Mouse (Mus musculus) neural tube, embryonic 14.5 days (tissue): ENCODE measurements around the gene Bmp2k. TPM values are rescaled to one million over a fixed set of nuclear protein-coding genes. Genes with fewer than 3 reads are reported as not detected.

Experiments
- ATAC-seq: fragments of 200-750 bp; cut with Nextera tagmentation; 2 replicates; pipeline ENCODE4 v1.8.0; 2017; ENCODE audit warnings: low read depth, mild to moderate bottlenecking, moderate TSS enrichment, moderate library complexity
- H3K27ac ChIP-seq: fragments of 300-500 bp; sonication (generic); 2 replicates; pipeline ENCODE4 v1.5.1; 2014; ENCODE audit warnings: low read depth, mild to moderate bottlenecking, control low read depth, low read length, moderate library complexity, mixed read lengths
- H3K27me3 ChIP-seq: fragments of 300-500 bp; sonication (generic); 2 replicates; pipeline ENCODE4 v1.6.1; 2014; ENCODE audit warnings: low read length; ENCODE audit not compliant: control insufficient read depth, insufficient read depth
- H3K36me3 ChIP-seq: fragments of 300-500 bp; sonication (generic); 2 replicates; pipeline ENCODE4 v1.6.1; 2014; ENCODE audit warnings: low read length, mixed read lengths; ENCODE audit not compliant: control insufficient read depth, insufficient read depth
- H3K4me1 ChIP-seq: fragments of 300-500 bp; sonication (generic); 2 replicates; pipeline ENCODE4 v1.6.1; 2014; ENCODE audit warnings: low read length; ENCODE audit not compliant: control insufficient read depth, insufficient read depth
- H3K4me2 ChIP-seq: fragments of 300-500 bp; sonication (generic); 2 replicates; pipeline ENCODE4 v1.6.1; 2014; ENCODE audit warnings: mild to moderate bottlenecking, low read depth, low read length, control low read depth
- H3K4me3 ChIP-seq: fragments of 300-500 bp; sonication (generic); 2 replicates; pipeline ENCODE4 v1.5.1; 2014; ENCODE audit warnings: low read depth, low read length, control low read depth, mixed read lengths
- H3K9ac ChIP-seq: fragments of 300-500 bp; sonication (generic); replicated peaks from 2 replicates; pipeline ENCODE4 v1.6.1; 2014; ENCODE audit warnings: low read depth, mild to moderate bottlenecking, control low read depth, low read length, mixed read lengths
- H3K9me3 ChIP-seq: fragments of 300-500 bp; sonication (generic); 2 replicates; pipeline ENCODE4 v1.6.1; 2016; ENCODE audit warnings: low read length; ENCODE audit not compliant: control insufficient read depth
- WGBS: fragments of 180-500 bp; shearing (Covaris S2); extraction: QIAGEN DNeasy Blood & Tissue Kit; methylation state at CpG from one replicate; pipeline ENCODE4 v1.1.7; 2014; 5-methylcytosine and 5-hydroxymethylcytosine counted together
- polyA plus RNA-seq: library from polyadenylated mRNA; unstranded; fragments of >200 nt; fragmentation: Nextera tagmentation; extraction: Ambion mirVana; gene quantifications from 2 replicates; pipeline ENCODE4 v1.2.1, GENCODE M21; 2014

The Bmp2k gene
- polyA plus RNA-seq, 1 experiment from 2014 or later = 8.4 TPM

- H3K4me2 ChIP-seq = peak overlapping the region; percentile 85
- peak; percentile 57 for ATAC-seq
Observed at GRCm38 (mm10) chr5:96996401-96997309, 834 bp upstream of the Bmp2k start.

GRCm38 (mm10) chr5:96997802-96998565 is 495 bp downstream of the Bmp2k start:
- Histone ChIP-seq H3K36me3 (no peaks in the 10 kb centered on the region), H3K9me3 (no peaks in the 10 kb centered on the region), H3K4me3 (peak overlapping the region; percentile 72), H3K27ac (peak overlapping the region; percentile 89), H3K4me1 (peaks cover 11% of the 10 kb centered on the region), H3K27me3 (no peaks in the 10 kb centered on the region), H3K4me2 (peak overlapping the region; percentile 85), H3K9ac (peak overlapping the region; percentile 87)
- ATAC-seq = peak; percentile 9; the same call in 1 of the 2 replicates
- under 1% methylated on average over 62 of the region's 75 CpGs for WGBS

More at GRCm38 (mm10) chr5:96996401-96997309, 834 bp upstream of the Bmp2k start:
- H3K36me3 ChIP-seq = no peaks in the 10 kb centered on the region
- H3K9ac ChIP-seq = peak overlapping the region; percentile 87
- H3K4me1 ChIP-seq = peaks cover 11% of the 10 kb centered on the region
- H3K27me3 ChIP-seq = no peaks in the 10 kb centered on the region
- peak overlapping the region; percentile 89 for H3K27ac ChIP-seq
- WGBS = 16% methylated on average over 39 of the region's 39 CpGs
- peak overlapping the region; percentile 72 for H3K4me3 ChIP-seq
- H3K9me3 ChIP-seq = no peaks in the 10 kb centered on the region

GRCm38 (mm10) chr5:96998566-96998907 is 1.0 kb downstream of the Bmp2k start:
- Histone ChIP-seq H3K9ac (peak overlapping the region; percentile 87; the same call in 1 of the 2 replicates), H3K4me1 (peaks cover 11% of the 10 kb centered on the region), H3K36me3 (no peaks in the 10 kb centered on the region), H3K27me3 (no peaks in the 10 kb centered on the region), H3K4me2 (peak overlapping the region; percentile 85), H3K4me3 (peak overlapping the region; percentile 72), H3K27ac (no peak overlapping the region), H3K9me3 (no peaks in the 10 kb centered on the region)
- no peak for ATAC-seq
- 9% methylated on average over 6 of the region's 6 CpGs for WGBS

GRCm38 (mm10) chr5:96999601-97000000 is 2.1 kb downstream of the Bmp2k start:
- Histone ChIP-seq H3K4me3 (no peak overlapping the region), H3K9ac (no peak overlapping the region), H3K27ac (no peak overlapping the region), H3K4me1 (peaks cover 11% of the 10 kb centered on the region), H3K4me2 (peak overlapping the region; percentile 8; the same call in 1 of the 2 replicates), H3K27me3 (no peaks in the 10 kb centered on the region), H3K9me3 (no peaks in the 10 kb centered on the region), H3K36me3 (no peaks in the 10 kb centered on the region)
- no peak for ATAC-seq
- WGBS = 90% methylated on average over 7 of the region's 7 CpGs

GRCm38 (mm10) chr5:97000524-97000923 is 3.0 kb downstream of the Bmp2k start:
- H3K4me1 ChIP-seq = peaks cover 11% of the 10 kb centered on the region
- H3K4me3 ChIP-seq = no peak overlapping the region
- no peaks in the 10 kb centered on the region for H3K27me3 ChIP-seq
- H3K9ac ChIP-seq = no peak overlapping the region
- no peaks in the 10 kb centered on the region for H3K36me3 ChIP-seq
- ATAC-seq = no peak
- H3K4me2 ChIP-seq = no peak overlapping the region
- no peak overlapping the region for H3K27ac ChIP-seq
- WGBS = 85% methylated on average over 5 of the region's 5 CpGs
- no peaks in the 10 kb centered on the region for H3K9me3 ChIP-seq

GRCm38 (mm10) chr5:97001153-97001552 is 3.7 kb downstream of the Bmp2k start:
- Histone ChIP-seq H3K9me3 (no peaks in the 10 kb centered on the region), H3K27ac (no peak overlapping the region), H3K4me3 (no peak overlapping the region), H3K4me1 (peaks cover 11% of the 10 kb centered on the region), H3K4me2 (no peak overlapping the region), H3K27me3 (no peaks in the 10 kb centered on the region), H3K9ac (no peak overlapping the region), H3K36me3 (no peaks in the 10 kb centered on the region)
- WGBS = 90% methylated on average over 10 of the region's 10 CpGs
- ATAC-seq = no peak

GRCm38 (mm10) chr5:97001571-97001970 is 4.1 kb downstream of the Bmp2k start:
- Histone ChIP-seq H3K4me1 (peaks cover 7% of the 10 kb centered on the region), H3K27ac (no peak overlapping the region), H3K4me3 (no peak overlapping the region), H3K9ac (no peak overlapping the region), H3K27me3 (no peaks in the 10 kb centered on the region), H3K36me3 (no peaks in the 10 kb centered on the region), H3K9me3 (no peaks in the 10 kb centered on the region), H3K4me2 (no peak overlapping the region)
- no peak for ATAC-seq
- 89% methylated on average over 5 of the region's 5 CpGs for WGBS

GRCm38 (mm10) chr5:97002336-97002735 is 4.8 kb downstream of the Bmp2k start:
- no peak for ATAC-seq
- Histone ChIP-seq H3K4me1 (0 out of 2 replicates have a peak, but pooled peaks cover 6% of the 10 kb centered on the region), H3K9ac (no peak overlapping the region), H3K4me3 (no peak overlapping the region), H3K27ac (no peak overlapping the region), H3K4me2 (no peak overlapping the region), H3K9me3 (no peaks in the 10 kb centered on the region), H3K27me3 (no peaks in the 10 kb centered on the region), H3K36me3 (no peaks in the 10 kb centered on the region)
- 93% methylated on average over 5 of the region's 5 CpGs for WGBS

GRCm38 (mm10) chr5:97002937-97003336 is 5.4 kb downstream of the Bmp2k start:
- Histone ChIP-seq H3K4me3 (no peak overlapping the region), H3K9ac (no peak overlapping the region), H3K4me2 (no peak overlapping the region), H3K4me1 (0 out of 2 replicates have a peak, but pooled peaks cover 6% of the 10 kb centered on the region), H3K27ac (no peak overlapping the region), H3K27me3 (no peaks in the 10 kb centered on the region), H3K9me3 (no peaks in the 10 kb centered on the region), H3K36me3 (no peaks in the 10 kb centered on the region)
- ATAC-seq = no peak
- whole genome bisulfite sequencing = 89% methylated on average over 7 of the region's 7 CpGs
